Mouse (Mus musculus) adrenal gland, adult (tissue): ENCODE measurements around the gene Ccser2.
"Not testable (repeated sequence)": the region's sequence is repeated elsewhere in the genome, so short reads cannot be mapped to it uniquely, and the experiment has no call there.

Source experiments
- DNase-seq, 2 experiments: peaks; one replicate each; pipeline ENCODE4 v3.0.0; 2022 to 2023; ENCODE audit warnings: low spot score in 1 of 2; ENCODE audit not compliant: inconsistent age in 2 of 2

Ccser2 gene

GRCm38 (mm10) chr14:36968628-36969147 is at the start of gene Ccser2:
Gene Ccser2 (minus strand): TSS chr14:36968777.
- peak; percentile 99 to 100 for DNase-seq

GRCm38 (mm10) chr14:37015894-37016293 is 47.3 kb upstream of the Ccser2 start:
- DNase-seq = peak in 1 of 2 experiments; percentile 57

- no peak for DNase-seq
Measured at GRCm38 (mm10) chr14:37013644-37014043, 45.1 kb upstream of the Ccser2 start.

DNA sequence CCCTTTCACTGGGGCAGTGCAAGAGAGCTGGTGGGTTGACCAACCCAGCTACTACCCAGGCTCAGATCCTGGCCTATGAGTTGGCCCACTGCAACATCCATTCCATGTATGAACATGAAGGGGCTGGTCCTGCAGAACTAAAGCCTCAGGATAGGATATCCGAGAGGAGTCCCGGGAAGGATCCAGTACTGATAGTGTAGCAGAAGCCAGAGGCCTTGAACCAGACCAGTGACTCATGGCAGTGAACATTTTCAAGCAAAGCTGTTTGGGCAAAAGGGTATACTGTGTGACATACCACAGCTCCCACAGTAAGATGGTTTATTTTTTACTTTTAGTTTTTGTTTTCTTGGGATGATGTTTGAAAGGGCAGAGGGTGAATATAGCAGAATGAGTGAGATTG is 41.1 kb upstream of the Ccser2 start:
- DNase-seq = peak; percentile 56 to 68

GRCm38 (mm10) chr14:37006489-37006888 is 37.9 kb upstream of the Ccser2 start:
- no peak for DNase-seq

- no peak for DNase-seq
Measured at GRCm38 (mm10) chr14:37005865-37006264, 37.3 kb upstream of the Ccser2 start.

GRCm38 (mm10) chr14:37003431-37004095 is 35.0 kb upstream of the Ccser2 start:
- no peak for DNase-seq

DNA sequence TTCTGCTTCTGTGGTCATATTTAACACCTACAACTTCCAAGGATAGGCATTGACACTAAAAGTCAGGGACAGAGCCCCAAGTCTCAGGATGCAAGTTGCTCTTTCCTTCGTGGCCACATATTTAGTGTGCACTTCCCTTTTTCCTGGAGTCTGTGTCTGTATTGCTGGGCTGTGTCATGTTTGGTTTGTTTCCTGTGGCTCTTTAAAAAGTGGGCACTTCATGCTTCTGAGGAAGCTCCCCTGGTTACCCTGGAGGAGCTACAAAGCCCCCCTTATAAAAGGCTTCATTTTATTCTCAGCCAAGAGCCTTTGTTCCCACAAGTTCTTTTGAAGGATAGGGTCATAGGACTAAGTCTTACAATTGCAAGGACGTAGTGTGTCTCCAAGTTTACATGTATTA is 34.3 kb upstream of the Ccser2 start:
- no peak for DNase-seq

GRCm38 (mm10) chr14:37000780-37001179 is 32.2 kb upstream of the Ccser2 start:
- not testable (repeated sequence) for DNase-seq

- DNase-seq = no peak
Measured at GRCm38 (mm10) chr14:36989784-36990183, 21.2 kb upstream of the Ccser2 start.

DNA sequence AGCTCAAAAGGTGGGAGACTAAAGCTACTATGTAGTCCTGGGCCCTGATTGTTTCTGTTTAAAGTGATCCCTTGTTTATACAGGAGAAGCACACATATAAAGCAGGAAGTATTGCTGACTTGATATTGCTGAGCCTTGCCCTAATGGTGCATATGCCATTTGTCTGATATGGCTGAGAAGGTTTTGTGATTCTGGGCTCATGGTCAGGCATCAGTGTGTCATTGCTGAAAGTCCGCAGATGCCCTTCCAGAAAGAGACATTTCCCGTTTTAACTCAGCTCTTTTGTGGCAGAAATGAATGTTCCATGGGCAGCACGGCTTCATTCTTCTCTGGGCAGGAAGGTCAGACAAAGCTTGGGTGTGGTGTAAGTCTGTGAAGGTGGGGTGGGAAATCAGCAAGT is 17.1 kb upstream of the Ccser2 start:
- no peak for DNase-seq

DNA sequence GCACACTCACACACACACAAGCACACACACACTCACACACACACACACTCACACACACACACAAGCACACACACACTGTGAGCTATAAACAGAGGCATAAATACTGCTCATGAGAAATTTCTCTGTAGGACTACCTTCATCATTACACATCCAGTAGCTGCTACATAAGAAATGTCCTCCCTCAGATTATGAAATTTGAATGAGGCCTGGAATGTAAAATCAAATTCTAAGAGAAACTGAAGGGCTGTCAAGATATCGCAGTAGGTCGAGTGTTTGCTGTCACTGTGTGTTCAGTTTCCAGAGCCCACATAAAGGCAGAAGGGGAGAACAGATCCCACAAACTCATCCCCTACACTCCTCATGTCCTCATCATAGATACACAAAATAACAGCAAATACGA is 6.4 kb upstream of the Ccser2 start:
- no peak for DNase-seq

GRCm38 (mm10) chr14:36971211-36971610 is 2.6 kb upstream of the Ccser2 start:
- DNase-seq = no peak

GRCm38 (mm10) chr14:36969861-36970420 is 1.4 kb upstream of the Ccser2 start:
- DNase-seq = no peak

DNA sequence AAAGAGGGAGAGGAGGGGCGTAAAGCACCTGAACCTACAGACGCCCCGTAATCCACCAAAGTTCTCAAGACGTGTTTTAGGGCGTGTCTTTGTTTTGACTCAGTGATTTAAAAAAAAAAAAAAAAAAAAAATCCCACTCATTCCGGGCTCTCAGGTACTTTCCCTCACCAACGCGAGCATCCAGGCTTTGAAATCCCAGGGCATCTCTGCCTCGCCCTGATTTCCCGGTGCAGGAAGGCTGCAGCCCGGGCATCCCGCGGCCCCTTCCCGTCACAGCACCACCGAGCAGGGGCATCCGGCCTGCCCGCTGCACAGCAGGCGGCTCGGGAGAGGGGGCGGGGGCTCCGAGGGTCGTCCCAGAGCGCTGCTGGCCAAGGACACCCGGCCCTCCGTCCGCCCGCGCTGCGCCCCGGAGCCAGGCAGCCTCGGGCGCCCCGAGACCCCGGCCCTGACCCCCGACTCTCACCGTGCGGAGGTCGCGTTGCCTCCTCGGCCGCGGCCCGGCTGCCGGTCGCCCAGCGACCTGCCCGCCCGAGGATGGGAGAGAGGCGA is 425 bp downstream of the Ccser2 start:
- DNase-seq = no peak

DNA sequence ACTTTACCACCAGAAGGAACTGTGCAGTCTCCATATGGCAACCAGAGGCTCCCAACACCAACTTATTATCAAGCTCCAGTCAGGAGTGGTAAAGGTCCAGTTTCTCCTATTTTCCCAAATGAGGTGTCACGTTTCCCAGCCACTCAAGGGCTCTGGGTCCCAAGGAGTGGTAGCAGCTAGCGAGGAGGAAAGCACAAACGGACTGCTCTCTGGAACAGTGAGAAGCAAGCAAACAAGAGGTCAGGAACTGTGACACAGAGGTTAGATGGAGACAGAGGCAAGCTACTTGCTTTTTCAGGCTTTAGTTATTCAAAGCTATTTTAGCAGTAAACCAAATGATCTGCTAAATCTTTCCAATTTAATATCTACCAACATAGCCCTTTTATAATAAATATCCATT is 3.2 kb downstream of the Ccser2 start:
- no peak for DNase-seq

DNA sequence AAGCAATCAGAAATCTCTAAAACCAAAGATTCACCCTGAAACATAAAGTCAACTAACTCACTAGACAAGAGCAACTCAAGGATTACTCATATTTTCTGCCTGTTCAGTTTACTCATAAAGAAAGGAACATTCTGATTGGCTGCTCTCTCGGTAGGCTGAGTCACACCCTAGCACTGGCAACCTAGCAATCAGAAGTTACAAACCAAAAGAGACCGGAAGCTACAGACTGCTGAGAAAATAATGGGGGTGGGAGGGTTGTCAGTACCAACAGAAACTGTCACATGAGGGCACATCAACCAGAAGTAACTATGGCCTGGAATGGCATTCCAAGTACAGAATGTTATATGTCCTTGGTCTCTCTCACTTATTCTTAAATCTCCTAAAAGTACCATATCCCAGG is 6.1 kb downstream of the Ccser2 start:
- DNase-seq = peak in 1 of 2 experiments; percentile 70

DNA sequence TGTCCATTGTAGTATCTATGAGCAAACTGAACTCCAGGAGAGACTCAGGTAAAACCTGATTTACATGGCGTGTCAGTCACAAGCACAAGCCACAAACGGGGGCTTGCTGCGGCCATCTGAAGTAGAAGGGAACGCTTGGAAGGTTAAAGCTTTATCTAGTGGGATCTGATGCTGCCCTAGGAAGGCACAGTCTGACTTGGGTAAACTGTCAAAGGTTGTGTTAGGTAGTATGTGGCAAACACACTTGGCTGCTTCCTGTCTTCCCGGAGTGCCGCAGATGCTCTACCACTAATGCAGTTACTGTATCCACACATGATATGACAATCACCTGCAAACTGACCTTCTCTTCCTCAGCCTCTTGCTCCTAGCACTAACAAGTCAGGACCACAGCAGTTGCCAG is 10.9 kb downstream of the Ccser2 start:
- no peak for DNase-seq

GRCm38 (mm10) chr14:36957261-36957660 is 11.3 kb downstream of the Ccser2 start:
- DNase-seq = peak in 1 of 2 experiments; percentile 38

DNA sequence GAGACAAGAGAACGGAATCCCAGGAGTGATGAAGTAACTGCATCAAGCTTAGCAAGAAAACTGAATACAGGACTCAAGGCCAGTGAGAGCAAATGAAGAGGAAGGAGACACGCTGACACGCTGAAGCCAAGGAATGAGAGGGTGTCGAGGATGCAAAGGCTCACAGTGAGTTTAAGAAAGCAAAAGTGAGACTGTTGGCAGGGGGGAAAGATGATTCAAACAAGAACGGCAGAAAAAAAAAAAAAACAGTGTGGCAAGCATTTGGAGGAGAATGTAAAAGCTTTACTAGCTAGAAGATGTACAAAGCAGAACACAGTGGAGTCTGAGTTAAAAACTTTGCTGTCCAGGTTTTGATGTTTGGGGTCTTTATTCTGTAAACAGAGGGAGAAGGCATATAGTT is 11.9 kb downstream of the Ccser2 start:
- DNase-seq = no peak

DNA sequence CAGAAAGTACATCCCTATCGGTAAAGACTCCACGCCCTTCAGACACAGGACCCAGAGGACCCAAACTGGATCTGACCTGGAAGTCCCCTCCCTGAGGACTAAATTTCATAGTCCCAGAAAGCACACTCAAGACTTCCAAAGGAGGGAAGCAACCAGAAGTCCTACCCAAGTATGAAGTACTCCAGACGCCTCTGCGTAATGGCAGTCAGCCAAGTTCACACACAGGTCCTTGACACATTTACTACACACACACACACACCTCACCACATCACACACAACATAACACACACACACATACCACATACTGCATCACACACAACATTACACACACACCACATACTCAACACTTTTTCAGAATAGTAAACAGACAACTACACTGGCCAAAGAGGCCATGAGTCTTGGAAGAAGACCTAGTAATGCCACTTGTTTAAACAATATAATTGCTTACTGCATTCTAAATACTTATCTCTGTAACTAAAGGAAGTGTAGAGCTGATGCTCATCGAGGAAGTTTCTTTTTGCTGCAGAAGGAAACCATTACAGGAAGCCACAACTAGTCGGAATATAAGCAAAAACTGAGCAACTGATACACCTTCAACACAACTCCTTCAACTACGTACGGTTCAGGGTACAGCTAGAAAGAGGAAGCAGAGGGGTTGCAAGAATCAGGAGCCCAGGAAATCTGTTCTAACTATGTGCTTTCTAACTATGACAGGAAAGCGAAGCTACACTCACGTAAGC is 15.7 kb downstream of the Ccser2 start:
- DNase-seq = peak in 1 of 2 experiments; percentile 45

DNA sequence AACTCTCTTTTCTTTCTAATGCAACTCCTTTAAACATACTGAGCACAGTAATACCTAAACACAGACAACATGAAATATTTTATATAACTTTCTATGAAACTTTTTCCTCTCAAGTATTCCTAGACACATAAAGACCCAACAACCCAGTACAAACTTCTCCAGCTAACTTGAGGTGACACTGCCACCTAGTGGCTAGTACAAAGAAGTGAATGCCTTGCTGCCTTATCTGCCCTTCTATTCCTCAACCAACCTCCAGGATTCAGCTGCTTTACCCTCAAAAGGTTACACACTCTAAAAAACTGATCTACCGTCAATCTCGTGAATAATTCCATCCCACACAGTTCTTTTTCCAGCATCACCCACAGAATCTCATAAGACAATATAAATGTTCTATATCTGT is 16.4 kb downstream of the Ccser2 start:
- DNase-seq = peak in 1 of 2 experiments; percentile 73
